In the genomic region with DNA sequence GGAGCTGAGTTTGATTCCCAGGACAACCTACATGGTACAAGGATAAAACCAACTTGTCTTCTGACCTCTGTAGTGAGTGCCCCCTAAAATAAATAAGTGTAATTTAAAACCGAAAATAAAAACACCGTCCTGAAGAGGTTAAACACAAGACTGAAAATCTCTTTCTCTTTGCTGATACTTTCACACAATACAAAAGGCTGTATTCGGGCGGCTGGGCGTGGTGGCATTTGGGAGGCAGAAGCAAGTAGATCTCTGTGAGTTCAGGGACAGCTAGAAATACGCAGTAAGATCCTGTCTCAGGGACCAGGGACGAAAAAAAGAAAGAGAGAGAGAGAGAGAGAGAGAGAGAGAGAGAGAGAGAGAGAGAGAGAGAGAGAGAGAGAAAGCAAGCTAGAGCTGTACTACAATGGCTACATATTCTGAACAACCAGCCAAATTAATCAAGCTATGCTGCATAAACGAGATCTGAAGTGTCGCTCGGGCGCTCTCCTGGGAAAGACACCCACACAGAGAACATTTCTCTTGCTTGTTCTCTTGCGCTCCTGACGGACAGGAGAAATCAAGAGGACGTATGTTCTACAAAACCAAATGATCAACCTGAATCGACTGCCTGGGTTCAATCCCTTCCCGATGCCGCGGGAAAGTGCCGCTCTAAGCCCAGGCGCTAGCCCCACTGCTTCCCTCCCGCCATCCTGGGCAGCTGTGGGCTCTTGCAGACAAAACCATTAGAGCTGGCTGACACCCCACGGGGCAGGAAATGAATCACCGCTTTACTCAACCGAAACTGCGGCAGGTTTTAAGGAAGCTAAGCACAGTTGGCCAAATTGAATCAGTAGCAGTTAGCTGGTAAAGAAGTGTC, we compare ENCODE assay signal across 8 mouse cellular contexts. TPM values are rescaled to one million over a fixed set of nuclear protein-coding genes. Genes with fewer than 3 reads are reported as not detected.
DNase-seq lines count a peak whose midpoint lies in the region; ATAC-seq and TF ChIP-seq lines count a peak whose summit lies in the region.

No protein-coding gene starts in this region.

- no peak for TF ChIP-seq CTCF in ES-Bruce4 (IDR thresholded peaks at IDR 0.05; ENCODE audit: low read depth, low read length)
- TF ChIP-seq CTCF in forebrain, postnatal 0 days (IDR thresholded peaks at IDR 0.05; ENCODE audit: low read depth), result no peak
- no peak for TF ChIP-seq CTCF in layer of hippocampus, adult 2 months (conservative IDR thresholded peaks at IDR 0.05)

- no peaks in the 10 kb centered on the region for H3K9me3 ChIP-seq in ES-Bruce4 (replicated peaks; ENCODE audit: control insufficient read depth, insufficient read depth, low read length, poor library complexity, severe bottlenecking)
- H3K9me3 ChIP-seq in forebrain, postnatal 0 days (ENCODE audit: low read length), result no peaks in the 10 kb centered on the region
- H3K9me3 ChIP-seq in lung, embryonic 15.5 days, result no peaks in the 10 kb centered on the region

- no peaks in the 10 kb centered on the region for H3K4me1 ChIP-seq in ES-Bruce4 (ENCODE audit: control insufficient read depth, insufficient read depth, low read length)
- 0 out of 2 replicates have a peak, but pooled peaks cover 6% of the 10 kb centered on the region for H3K4me1 ChIP-seq in forebrain, postnatal 0 days (ENCODE audit: insufficient read depth)
- H3K4me1 ChIP-seq in lung, embryonic 15.5 days, result peaks cover 38% of the 10 kb centered on the region

- H3K9ac ChIP-seq in ES-Bruce4 (ENCODE audit: low read depth, poor library complexity, severe bottlenecking), result no peak overlapping the region
- peak overlapping the region; percentile 31 for H3K9ac ChIP-seq in forebrain, postnatal 0 days
- peak overlapping the region; percentile 50 for H3K9ac ChIP-seq in lung, embryonic 15.5 days

- no peak for TF ChIP-seq EP300 in ES-Bruce4 (IDR thresholded peaks at IDR 0.05; ENCODE audit: insufficient read depth, low read depth, low read length)

- peak; percentile 76 for ATAC-seq in forebrain, postnatal 0 days
- peak; percentile 78; the same call in 1 of the 2 replicates for ATAC-seq in lung, embryonic 15.5 days (ENCODE audit: borderline replicate concordance, extremely low read depth, low FRiP score, low TSS enrichment)
- ATAC-seq in neutrophil, adult 5-6 weeks (ENCODE audit: extremely low read depth, insufficient number of reproducible peaks, low FRiP score, poor library complexity, severe bottlenecking), result peak; percentile 97

- 8% methylated on average over 25 of the region's 25 CpGs for WGBS in forebrain, postnatal 0 days
- WGBS in lung, embryonic 15.5 days, result 11% methylated on average over 25 of the region's 25 CpGs

- 0 out of 2 replicates have a peak overlapping the region, but pooled peaks have one; percentile 2 for H3K4me3 ChIP-seq in ES-Bruce4 (ENCODE audit: low read depth, low read length)
- H3K4me3 ChIP-seq in forebrain, postnatal 0 days (ENCODE audit: low read depth, low read length), result peak overlapping the region; percentile 26
- H3K4me3 ChIP-seq in layer of hippocampus, adult 2 months, result peak overlapping the region; percentile 61
- H3K4me3 ChIP-seq in lung, embryonic 15.5 days, result peak overlapping the region; percentile 40

- no peak for TF ChIP-seq POLR2A in ES-Bruce4 (IDR thresholded peaks at IDR 0.05; ENCODE audit: insufficient read depth, low read length)

- H3K27ac ChIP-seq in ES-Bruce4 (ENCODE audit: insufficient read depth, low read length), result no peak overlapping the region
- H3K27ac ChIP-seq in forebrain, postnatal 0 days (ENCODE audit: low read depth, low read length), result no peak overlapping the region
- H3K27ac ChIP-seq in layer of hippocampus, adult 2 months, result peak overlapping the region; percentile 82
- peak overlapping the region; percentile 64 for H3K27ac ChIP-seq in lung, embryonic 15.5 days

- no peaks in the 10 kb centered on the region for H3K27me3 ChIP-seq in ES-Bruce4 (ENCODE audit: control insufficient read depth, insufficient read depth, low read length, poor library complexity, severe bottlenecking)
- no peaks in the 10 kb centered on the region for H3K27me3 ChIP-seq in forebrain, postnatal 0 days (ENCODE audit: insufficient read depth, low read length)
- H3K27me3 ChIP-seq in lung, embryonic 15.5 days, result no peaks in the 10 kb centered on the region

- no peaks in the 10 kb centered on the region for H3K36me3 ChIP-seq in ES-Bruce4 (ENCODE audit: control insufficient read depth, insufficient read depth, low read length, poor library complexity, severe bottlenecking)
- H3K36me3 ChIP-seq in forebrain, postnatal 0 days (ENCODE audit: insufficient read depth), result no peaks in the 10 kb centered on the region
- H3K36me3 ChIP-seq in lung, embryonic 15.5 days, result no peaks in the 10 kb centered on the region

- intact Hi-C loops in heart, postnatal 36 days (cut with DNase I), result loop anchor here (2.0 kb wide), 3 partner anchors 19 to 31 kb away; no protein-coding TSS in a partner anchor

- peak; percentile 47 for DNase-seq in cerebellum, adult 11 months
- DNase-seq in forebrain, postnatal 0 days, result peak; percentile 74
- peak; percentile 67 to 78 for DNase-seq in heart, postnatal 36 days
- peak; percentile 25 to 41 for DNase-seq in layer of hippocampus, adult 2 months (ENCODE audit: low spot score in 2 of 2)
- peak; percentile 75 for DNase-seq in thymus, postnatal 25 days

- peak overlapping the region; percentile 51 for H3K4me2 ChIP-seq in forebrain, postnatal 0 days (ENCODE audit: low read depth)
- peak overlapping the region; percentile 73 for H3K4me2 ChIP-seq in lung, embryonic 15.5 days

RNA-seq across cellular contexts. Expression of a gene that starts 35.3 kb away (rescaled TPM):
- polyA plus RNA-seq in ES-Bruce4 (2011; ENCODE audit: insufficient read depth, insufficient read length, low read depth, missing spikeins), result 5.7 TPM in 2 replicates
- total RNA-seq in forebrain, postnatal 0 days (2014; rRNA removed), result 8.4 and 14.9 TPM in 2 replicates
- 1.8 and 3.1 TPM in 2 replicates for polyA plus RNA-seq in forebrain, postnatal 0 days (2015; fragmentation: Nextera tagmentation; extraction: Ambion mirVana)
- 1 to 10 TPM; 1.8 to 5.0 TPM for total RNA-seq in heart, postnatal 36 days (2021)
- 1 to 10 TPM; 8.7 to 9.8 TPM for total RNA-seq in layer of hippocampus, adult 2 months (2021)
- polyA plus RNA-seq in lung, embryonic 15.5 days (2015; fragmentation: Nextera tagmentation; extraction: Ambion mirVana), result 7.4 and 8.4 TPM in 2 replicates
- total RNA-seq in neutrophil, adult 5-6 weeks (2017), result 11.5 and 11.9 TPM in 2 replicates

Comparison
In these comparisons a context has a peak if more than half of its experiments do, and no peak if none do; other contexts are left out.
1. H3K27ac ChIP-seq: peak in layer of hippocampus, adult 2 months (single experiment) and lung, embryonic 15.5 days (single experiment); none in ES-Bruce4 (single experiment) and forebrain, postnatal 0 days (single experiment).
2. H3K4me3 ChIP-seq: peak in every context shown above with its lines; median percentile 61 in layer of hippocampus, adult 2 months; 40 in lung, embryonic 15.5 days; 26 in forebrain, postnatal 0 days; 2 in ES-Bruce4.
3. Peak in every context shown above with its lines, with median percentiles within 50 percentile points of each other: DNase-seq and ATAC-seq.